Mouse (Mus musculus) thymus, postnatal 36 days (tissue): ENCODE data around the gene Gcg.

Experiments used
- DNase-seq, 2 experiments: peaks; one replicate each; pipeline ENCODE4 v3.0.0; 2022; ENCODE audit warnings: mixed read lengths in 2 of 2

The Gcg gene

DNA sequence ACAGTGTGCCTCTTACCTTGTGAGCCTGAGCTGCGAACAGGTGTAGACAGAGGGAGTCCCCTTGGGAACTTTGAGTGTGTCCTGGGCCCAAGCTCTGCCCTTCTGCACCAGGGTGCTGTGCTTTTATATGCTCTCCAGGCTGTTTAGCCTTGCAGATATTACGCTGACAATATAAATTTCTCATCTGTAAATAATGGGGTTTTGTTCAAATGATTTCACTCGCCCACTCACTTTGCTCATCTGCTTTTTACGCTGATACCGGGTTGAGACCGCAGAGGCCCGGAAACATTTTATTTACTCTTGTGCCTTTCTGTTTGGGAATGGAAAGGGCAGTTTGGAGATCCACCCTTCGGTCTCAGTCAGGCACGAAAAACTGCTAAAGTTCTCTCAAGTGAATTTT lies at the start of gene Gcg:
Gcg (minus strand) TSS at position 101 of the 400 bp plus-strand sequence.
- no peak for DNase-seq

GRCm38 (mm10) chr2:62531065-62531464 lies 47.6 kb upstream of the Gcg start:
- no peak for DNase-seq

DNA sequence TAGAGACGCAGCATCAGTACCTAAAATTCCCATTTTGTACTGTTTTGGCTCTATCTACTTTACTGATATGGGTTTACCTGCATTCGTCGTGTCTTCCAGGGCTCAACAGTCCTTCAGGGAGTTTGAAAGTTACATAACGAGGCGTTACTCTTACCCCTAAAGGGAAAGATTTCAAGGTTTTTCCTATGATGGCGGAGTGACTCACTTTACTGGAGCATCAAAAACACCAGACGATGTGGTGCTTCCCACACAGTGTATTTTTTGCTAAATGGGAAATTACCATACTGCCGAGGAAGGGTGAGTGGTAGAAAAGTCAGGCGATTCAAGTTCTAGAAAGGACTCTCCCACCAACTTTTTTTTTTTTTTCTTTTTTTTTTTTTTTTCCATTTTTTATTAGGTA lies 42.9 kb upstream of the Gcg start:
- no peak for DNase-seq

GRCm38 (mm10) chr2:62517790-62518189 lies 34.3 kb upstream of the Gcg start:
- no peak for DNase-seq

- DNase-seq, result no peak
Measured at GRCm38 (mm10) chr2:62514477-62514876, 31.0 kb upstream of the Gcg start.

GRCm38 (mm10) chr2:62513477-62513876 lies 30.0 kb upstream of the Gcg start:
- DNase-seq, result no peak

GRCm38 (mm10) chr2:62507130-62507529 lies 23.7 kb upstream of the Gcg start:
- no peak for DNase-seq

GRCm38 (mm10) chr2:62506441-62506840 lies 23.0 kb upstream of the Gcg start:
- DNase-seq, result no peak

- no peak for DNase-seq
Measured at GRCm38 (mm10) chr2:62504269-62504796, 20.9 kb upstream of the Gcg start.

DNA sequence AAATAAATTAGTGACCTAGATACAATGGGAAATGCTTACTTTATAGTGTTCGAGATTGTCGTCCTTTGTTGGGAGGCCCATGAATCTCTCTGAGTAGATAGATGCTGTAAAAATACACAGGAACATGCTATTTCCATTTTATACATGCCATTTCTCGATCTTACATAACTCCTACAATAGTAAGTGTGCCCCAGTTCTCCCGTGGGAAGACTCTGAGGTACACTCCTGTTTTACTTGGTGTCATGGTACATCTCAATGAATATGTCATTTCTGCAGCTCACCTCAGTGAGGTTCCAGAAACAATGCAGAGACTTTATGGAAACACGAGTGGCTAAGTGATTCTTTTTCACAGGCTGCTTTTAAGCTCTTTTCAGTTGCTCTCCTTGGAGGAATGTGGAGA lies 19.9 kb upstream of the Gcg start:
- no peak for DNase-seq

DNA sequence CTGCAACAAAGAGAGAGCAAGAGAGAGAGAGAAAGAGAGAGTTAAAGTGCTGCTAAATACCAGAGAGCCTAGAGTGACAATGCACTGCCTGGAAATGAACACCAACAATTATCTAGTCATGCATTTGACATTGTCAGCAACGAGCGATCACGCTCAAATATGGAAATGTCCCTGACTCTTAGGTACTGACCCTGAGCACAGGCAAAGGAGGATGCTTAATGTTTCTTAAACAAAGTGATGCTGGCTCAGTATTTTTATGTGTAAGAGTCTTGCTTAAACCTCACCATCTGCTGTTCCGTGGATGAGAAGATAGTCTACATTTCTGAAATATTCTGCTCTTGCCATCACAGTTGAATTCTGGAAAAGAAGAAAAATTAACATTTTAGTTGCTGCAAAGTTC lies 19.1 kb upstream of the Gcg start:
- DNase-seq, result no peak

DNA sequence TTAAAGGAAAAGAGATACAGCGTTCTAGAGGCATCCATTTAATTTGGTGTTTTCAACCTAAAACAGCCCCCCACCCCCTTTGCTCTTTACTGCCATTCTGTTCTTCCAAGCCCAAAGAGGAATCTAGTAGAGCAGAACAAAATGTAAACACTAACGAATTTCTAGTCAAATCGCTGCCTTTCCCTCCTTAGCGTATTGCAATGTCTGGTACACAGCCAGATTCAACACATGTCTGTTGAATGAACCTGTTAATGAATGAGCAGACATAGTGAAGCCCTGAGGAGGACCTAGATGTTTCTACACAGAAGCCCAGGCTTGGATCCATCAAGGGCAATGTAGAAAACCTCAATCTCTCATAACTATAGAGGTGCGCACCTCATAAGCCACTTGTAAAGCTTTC lies 15.4 kb upstream of the Gcg start:
- DNase-seq, result no peak

DNA sequence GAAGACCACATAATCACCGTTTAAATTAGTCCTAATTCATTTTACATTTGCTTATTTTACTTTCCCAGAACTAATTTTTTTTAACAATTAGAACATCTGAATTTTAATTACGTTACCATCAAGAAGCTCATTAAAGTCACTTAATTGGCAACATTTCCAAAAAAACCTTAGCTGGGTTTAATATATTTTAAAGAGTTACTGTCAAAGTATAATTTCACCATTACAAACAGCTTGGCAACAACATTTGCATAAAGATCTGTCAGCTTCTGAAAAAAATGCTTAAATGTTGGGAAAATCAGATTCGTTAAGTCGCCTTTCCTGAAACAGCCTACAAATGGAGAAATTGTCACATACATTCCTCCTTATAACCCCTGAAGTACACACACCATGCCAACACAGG lies 14.6 kb upstream of the Gcg start:
- DNase-seq, result no peak

DNA sequence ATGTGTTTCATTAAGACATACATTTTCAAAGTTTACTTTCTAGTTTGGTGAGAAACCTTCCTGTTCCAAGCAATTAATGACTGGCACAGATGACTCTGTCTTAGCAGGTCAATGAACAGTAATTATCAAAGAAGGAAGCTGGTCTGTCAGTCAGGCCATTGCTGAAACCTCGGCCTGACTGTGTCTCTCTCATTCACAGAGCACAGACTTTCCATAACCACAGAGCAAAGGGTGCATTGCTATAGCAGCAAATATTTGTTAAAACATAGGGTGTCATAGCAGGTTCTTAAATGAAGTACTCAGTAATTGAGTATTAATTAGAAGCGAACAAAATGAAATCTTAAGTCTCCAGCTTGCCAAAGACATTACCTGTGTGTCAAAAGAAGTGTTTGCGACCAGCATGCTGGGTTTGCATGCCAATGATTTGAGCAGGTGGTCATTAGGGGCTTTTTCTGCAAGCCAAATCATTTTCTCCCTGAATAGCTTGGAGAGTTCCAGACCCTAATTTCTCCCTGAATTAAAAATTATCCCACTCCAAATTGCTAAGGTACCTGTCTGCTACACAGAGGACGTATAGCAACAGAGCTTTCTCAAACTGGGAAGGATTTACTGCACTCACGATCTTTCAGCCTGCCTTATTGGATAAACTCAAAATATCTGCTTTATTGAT lies 14.0 kb upstream of the Gcg start:
- no peak for DNase-seq

GRCm38 (mm10) chr2:62495407-62495806 lies 12.0 kb upstream of the Gcg start:
- DNase-seq, result no peak

GRCm38 (mm10) chr2:62489832-62490231 lies 6.4 kb upstream of the Gcg start:
- DNase-seq, result no peak

DNA sequence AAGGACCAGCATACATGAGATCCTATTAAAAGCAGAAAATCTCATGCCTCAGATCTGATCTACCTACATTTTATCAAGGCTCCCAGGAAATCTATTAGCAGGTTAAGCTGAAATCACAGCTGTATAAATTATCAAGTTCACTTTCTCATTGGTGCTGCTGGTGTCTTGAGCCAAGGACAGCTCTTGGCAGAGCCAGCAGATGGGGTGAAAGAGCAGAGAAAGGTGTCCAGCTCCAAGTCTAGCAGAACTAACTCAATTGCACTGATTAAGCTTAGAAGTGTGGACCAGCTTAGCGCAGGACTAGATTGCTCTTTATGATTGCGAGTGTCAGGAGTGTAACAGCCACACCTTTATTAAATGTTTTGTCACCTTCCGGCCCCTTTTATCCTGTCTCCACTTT lies 1.5 kb upstream of the Gcg start:
- DNase-seq, result no peak

GRCm38 (mm10) chr2:62480285-62481198 lies 2.9 kb downstream of the Gcg start:
- DNase-seq, result no peak

DNA sequence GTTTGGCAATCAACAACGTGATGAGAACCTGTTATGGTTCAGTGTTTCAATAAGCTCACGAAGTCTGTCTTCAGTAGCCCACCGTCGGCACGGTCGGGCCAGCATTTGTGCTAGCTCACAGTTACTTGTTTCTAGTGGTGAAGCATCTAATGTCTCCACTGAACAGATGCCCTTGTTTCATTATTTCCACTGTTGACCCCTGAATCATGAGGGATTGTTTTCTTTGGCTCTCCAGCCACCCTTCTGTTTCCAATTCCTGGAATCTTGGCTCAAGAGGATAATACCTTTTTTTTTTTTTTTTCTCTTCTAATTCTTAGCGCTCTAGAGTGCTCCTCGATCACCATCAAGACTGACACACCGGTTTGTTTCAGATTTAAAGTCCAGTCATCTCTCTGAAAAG lies 13.9 kb downstream of the Gcg start:
- DNase-seq, result no peak

GRCm38 (mm10) chr2:62463287-62463686 lies 20.2 kb downstream of the Gcg start:
- no peak for DNase-seq

GRCm38 (mm10) chr2:62462174-62462573 lies 21.3 kb downstream of the Gcg start:
- no peak for DNase-seq

DNA sequence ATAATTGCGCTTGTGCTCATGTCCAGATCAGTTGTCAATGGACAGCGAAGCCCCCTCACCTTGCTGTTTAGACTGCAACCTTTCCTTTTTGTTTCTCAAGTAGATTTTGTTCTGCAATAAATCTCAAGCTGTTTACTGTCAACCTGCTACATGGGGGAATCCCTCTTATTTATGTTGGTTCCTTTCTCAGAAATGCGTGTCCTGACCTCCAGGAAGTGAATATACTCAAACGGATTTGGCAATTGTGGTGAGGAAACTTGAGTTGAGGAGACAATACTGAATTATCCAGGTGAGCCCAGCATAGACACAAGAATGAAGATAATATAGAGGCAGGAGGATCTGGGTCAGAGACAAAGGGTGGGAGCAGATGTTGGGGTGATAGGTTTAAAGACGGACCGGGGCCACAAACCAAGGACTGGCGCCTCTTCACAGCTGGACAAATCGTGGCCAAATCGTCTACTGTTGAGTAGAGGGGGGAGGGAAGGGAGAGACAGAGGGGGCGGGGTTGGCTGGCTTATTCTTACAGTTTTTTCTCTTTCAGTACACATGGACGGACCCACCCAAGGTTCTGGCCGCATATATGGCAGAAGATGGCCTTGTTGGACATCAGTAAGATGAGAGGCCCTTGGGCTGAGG lies 22.5 kb downstream of the Gcg start:
- DNase-seq, result no peak

GRCm38 (mm10) chr2:62460231-62460710 lies 23.2 kb downstream of the Gcg start:
- DNase-seq, result no peak
